Mouse (Mus musculus) embryonic facial prominence, embryonic 15.5 days (tissue): ENCODE results near the gene Mapkap1. TPM values are rescaled to one million over a fixed set of nuclear protein-coding genes. Genes with fewer than 3 reads are reported as not detected.

Experiments
- ATAC-seq: fragments of 200-750 bp; cut with Nextera tagmentation; 2 replicates; pipeline ENCODE4 v1.8.0; 2017; ENCODE audit warnings: low read depth, moderate TSS enrichment; ENCODE audit not compliant: insufficient number of reproducible peaks, low FRiP score, low TSS enrichment
- H3K27ac ChIP-seq: fragments of 300-500 bp; sonication (generic); replicated peaks from 2 replicates; pipeline ENCODE4 v1.5.1; 2015; ENCODE audit warnings: mild to moderate bottlenecking, inconsistent platforms
- H3K27me3 ChIP-seq: fragments of 300-500 bp; sonication (generic); 2 replicates; pipeline ENCODE4 v1.6.1; 2015; ENCODE audit warnings: inconsistent platforms
- H3K36me3 ChIP-seq: fragments of 300-500 bp; sonication (generic); 2 replicates; pipeline ENCODE4 v1.6.1; 2015; ENCODE audit warnings: mild to moderate bottlenecking, inconsistent platforms
- H3K4me1 ChIP-seq: fragments of 300-500 bp; sonication (generic); 2 replicates; pipeline ENCODE4 v1.6.1; 2015; ENCODE audit warnings: inconsistent platforms
- H3K4me2 ChIP-seq: fragments of 300-500 bp; sonication (generic); replicated peaks from 2 replicates; pipeline ENCODE4 v1.6.1; 2015; ENCODE audit warnings: mild to moderate bottlenecking, inconsistent platforms
- H3K4me3 ChIP-seq: fragments of 300-500 bp; sonication (generic); replicated peaks from 2 replicates; pipeline ENCODE4 v1.5.1; 2015; ENCODE audit warnings: mild to moderate bottlenecking, inconsistent platforms
- H3K9ac ChIP-seq: fragments of 300-500 bp; sonication (generic); 2 replicates; pipeline ENCODE4 v1.6.1; 2015; ENCODE audit warnings: inconsistent platforms
- H3K9me3 ChIP-seq: fragments of 300-500 bp; sonication (generic); replicated peaks from 2 replicates; pipeline ENCODE4 v1.6.1; 2016; ENCODE audit warnings: inconsistent platforms
- WGBS: fragments of 180-500 bp; shearing (Covaris S2); methylation state at CpG from one replicate; pipeline ENCODE4 v1.1.7; 2015; 5-methylcytosine and 5-hydroxymethylcytosine counted together
- polyA plus RNA-seq: library from polyadenylated mRNA; unstranded; fragments of >200 nt; fragmentation: Nextera tagmentation; extraction: Ambion mirVana; gene quantifications from 2 replicates; pipeline ENCODE4 v1.2.1, GENCODE M21; 2015

Mapkap1 gene
- polyA plus RNA-seq, 1 experiment from 2014 or later, result 104 TPM

DNA sequence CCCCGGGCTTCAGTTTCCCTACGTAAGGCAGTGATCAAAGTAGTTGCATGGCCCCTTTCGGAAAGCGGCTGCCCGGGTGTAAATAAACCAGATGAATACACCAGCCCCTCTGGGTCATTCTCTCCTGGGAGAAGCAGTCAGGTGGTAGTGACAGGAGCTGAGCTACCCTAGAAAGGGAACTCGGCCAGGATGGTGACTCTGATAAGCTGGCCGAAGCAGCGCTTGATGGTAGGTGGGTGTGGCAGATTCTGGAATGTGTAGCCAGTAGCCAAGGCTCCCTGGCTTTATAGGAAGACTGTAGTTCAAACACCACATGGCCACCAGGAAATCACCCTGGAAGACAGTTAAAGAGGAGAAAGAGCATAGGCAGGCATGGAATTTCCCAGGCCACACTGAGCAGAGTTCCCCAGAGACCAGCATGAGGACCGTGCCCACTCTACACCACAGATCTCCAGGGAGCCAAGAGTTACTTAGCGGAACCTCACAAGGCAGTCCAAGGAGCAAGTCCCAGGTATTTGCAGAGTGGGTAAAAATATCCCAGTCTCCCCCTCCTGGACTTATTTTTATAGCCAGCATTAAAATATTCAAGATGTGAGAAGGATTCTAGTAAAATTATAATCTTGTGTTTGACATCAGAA, 214.3 kb downstream of the Mapkap1 start:
- 70% methylated on average over 10 of the region's 10 CpGs for WGBS

DNA sequence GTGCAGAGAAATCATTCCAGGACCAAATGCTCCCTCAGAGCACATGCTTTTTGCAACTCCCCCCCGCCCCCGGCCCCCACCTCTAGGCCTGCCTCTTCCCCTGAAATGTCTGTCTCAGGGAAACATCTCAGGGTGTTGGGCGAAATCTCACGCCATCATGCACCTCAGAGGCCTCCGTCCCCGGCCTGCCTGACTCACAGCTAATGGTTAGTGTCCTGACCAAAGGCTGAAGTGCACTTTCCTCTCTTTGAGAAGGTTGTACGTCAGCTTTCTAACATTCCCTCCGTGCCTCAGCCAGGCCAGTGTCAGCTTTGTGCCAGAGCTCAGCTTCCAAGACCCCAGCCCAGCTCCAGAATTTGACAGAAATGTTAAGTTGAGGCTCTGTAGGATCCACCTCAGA, 214.9 kb downstream of the Mapkap1 start:
- H3K4me2 ChIP-seq, result no peak overlapping the region
- no peak overlapping the region for H3K27ac ChIP-seq
- no peaks in the 10 kb centered on the region for H3K9me3 ChIP-seq
- no peak for ATAC-seq
- H3K4me3 ChIP-seq, result no peak overlapping the region
- 91% methylated on average over 8 of the region's 8 CpGs for WGBS
- H3K36me3 ChIP-seq, result peaks cover 18% of the 10 kb centered on the region
- H3K27me3 ChIP-seq, result no peaks in the 10 kb centered on the region
- H3K4me1 ChIP-seq, result peaks cover 8% of the 10 kb centered on the region; the same call in 1 of the 2 replicates
- no peak overlapping the region for H3K9ac ChIP-seq

More for the DNA sequence above, 214.3 kb downstream of the Mapkap1 start:
- Histone ChIP-seq H3K9me3 (no peaks in the 10 kb centered on the region), H3K27me3 (no peaks in the 10 kb centered on the region), H3K27ac (no peak overlapping the region), H3K36me3 (peaks cover 18% of the 10 kb centered on the region), H3K4me3 (no peak overlapping the region), H3K4me1 (peaks cover 8% of the 10 kb centered on the region; the same call in 1 of the 2 replicates), H3K4me2 (no peak overlapping the region), H3K9ac (no peak overlapping the region)
- ATAC-seq, result no peak

DNA sequence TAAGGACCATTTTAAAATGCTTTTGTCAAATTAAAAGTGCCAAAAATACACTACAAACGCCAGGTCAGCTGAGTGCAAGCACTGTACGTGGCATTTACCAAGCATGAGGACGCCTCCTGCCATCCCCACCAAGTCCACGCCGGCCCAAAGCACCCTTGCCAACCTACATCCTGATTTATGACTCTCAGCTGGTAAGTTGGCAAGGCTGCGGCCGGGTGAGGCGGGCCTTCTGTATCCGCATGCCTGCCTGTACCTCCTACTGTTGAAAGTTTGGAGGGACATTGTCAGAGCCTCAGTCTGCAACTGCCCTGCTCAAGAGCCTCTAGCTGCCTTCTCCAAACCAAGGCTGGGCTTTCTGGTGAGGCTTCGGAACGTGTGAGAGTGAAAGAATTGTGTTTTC, 215.9 kb downstream of the Mapkap1 start:
- Histone ChIP-seq H3K4me2 (no peak overlapping the region), H3K9ac (no peak overlapping the region), H3K4me1 (peaks cover 15% of the 10 kb centered on the region), H3K36me3 (peaks cover 18% of the 10 kb centered on the region), H3K9me3 (no peaks in the 10 kb centered on the region), H3K27ac (no peak overlapping the region), H3K4me3 (no peak overlapping the region), H3K27me3 (no peaks in the 10 kb centered on the region)
- no peak for ATAC-seq
- WGBS, result 87% methylated on average over 11 of the region's 11 CpGs

DNA sequence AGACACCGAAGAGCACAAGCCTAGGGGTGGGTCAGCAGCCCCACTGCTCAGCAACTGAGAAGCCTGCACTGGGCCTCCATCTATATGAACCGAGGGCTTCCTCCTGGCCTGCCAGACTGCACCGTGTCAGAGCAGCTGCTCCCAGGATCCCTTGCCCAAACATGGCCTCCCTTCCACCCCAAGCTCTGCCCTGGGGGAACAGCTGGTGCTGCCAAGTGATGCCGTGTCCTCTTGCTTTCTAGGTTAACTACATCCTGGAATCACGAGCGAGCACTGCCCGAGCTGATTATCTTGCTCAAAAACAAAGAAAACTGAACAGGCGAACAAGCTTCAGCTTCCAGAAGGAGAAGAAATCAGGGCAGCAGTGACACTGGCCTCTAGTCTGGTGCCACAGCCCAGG, 216.6 kb downstream of the Mapkap1 start:
- Histone ChIP-seq H3K9me3 (no peaks in the 10 kb centered on the region), H3K36me3 (peaks cover 18% of the 10 kb centered on the region), H3K4me1 (peaks cover 20% of the 10 kb centered on the region), H3K27ac (no peak overlapping the region), H3K4me3 (no peak overlapping the region), H3K27me3 (no peaks in the 10 kb centered on the region), H3K9ac (no peak overlapping the region), H3K4me2 (no peak overlapping the region)
- no peak for ATAC-seq
- 68% methylated on average over 8 of the region's 8 CpGs for WGBS

DNA sequence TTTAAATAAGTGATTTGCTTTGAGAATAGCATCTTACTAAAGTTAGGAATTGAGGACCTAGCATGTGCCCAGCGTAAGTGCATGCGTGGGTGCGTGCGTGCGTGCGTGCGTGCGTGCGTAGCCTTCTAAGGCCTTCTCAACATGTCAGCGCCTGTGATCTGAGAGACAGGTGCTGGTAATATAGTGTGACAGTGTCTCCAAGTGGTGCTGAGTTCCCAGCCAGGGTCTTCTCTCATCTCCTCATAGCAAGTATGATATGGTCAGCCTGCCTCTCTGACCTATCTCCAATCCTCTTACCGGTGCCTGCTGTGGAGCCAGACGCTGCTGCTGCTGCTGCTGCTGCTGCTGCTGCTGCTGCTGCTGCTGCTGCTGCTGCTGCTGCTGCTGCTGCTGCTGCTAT, 217.5 kb downstream of the Mapkap1 start:
- H3K36me3 ChIP-seq, result peaks cover 18% of the 10 kb centered on the region
- H3K9ac ChIP-seq, result no peak overlapping the region
- H3K4me2 ChIP-seq, result no peak overlapping the region
- 89% methylated on average over 12 of the region's 12 CpGs for WGBS
- no peak overlapping the region for H3K4me3 ChIP-seq
- H3K4me1 ChIP-seq, result peaks cover 21% of the 10 kb centered on the region
- no peaks in the 10 kb centered on the region for H3K27me3 ChIP-seq
- no peak for ATAC-seq
- H3K27ac ChIP-seq, result no peak overlapping the region
- no peaks in the 10 kb centered on the region for H3K9me3 ChIP-seq

DNA sequence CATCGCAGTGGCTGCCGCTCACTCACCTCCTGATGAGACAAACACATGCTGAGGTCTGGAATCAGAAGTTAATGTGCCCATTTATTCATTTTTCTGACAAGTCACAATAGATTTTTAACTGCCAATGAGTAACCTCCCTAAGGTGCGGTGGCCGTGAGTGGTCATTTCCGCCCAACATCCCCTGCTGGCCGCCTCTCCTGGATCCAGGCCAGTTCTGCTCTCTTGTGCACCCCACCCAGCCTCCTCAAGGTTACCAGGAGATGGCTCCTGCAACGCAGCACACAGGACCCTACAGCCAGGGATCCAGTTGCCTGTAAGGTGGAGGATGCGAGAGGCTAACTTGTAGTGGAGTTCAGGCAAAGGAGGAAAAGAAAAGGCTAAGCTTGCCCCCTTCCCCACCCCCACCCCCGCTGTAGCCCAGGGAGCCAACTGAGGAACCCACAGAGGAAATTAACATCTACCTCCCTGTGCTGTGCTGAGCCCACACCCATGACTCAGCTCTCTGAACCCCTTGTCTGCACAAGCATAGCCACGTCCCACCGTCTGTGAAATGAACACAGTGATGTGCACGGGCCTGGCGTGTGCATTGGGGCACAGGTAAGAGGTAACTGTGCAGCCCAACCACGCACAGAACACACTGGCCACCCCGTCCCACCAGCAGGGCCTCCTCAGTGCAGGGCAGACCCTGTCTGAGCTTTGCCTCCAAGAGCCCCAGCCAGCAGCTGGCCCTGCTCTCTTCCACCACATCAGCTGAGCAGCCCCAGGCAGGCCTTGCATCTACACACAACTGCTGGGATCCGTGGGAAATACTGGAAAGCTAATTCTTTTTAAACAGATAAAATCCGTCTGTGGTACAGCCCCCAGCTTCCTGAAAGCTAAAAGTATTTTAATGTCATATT, 221.0 kb downstream of the Mapkap1 start:
- peak; percentile 60 for ATAC-seq
- 56% methylated on average over 17 of the region's 17 CpGs for WGBS

DNA sequence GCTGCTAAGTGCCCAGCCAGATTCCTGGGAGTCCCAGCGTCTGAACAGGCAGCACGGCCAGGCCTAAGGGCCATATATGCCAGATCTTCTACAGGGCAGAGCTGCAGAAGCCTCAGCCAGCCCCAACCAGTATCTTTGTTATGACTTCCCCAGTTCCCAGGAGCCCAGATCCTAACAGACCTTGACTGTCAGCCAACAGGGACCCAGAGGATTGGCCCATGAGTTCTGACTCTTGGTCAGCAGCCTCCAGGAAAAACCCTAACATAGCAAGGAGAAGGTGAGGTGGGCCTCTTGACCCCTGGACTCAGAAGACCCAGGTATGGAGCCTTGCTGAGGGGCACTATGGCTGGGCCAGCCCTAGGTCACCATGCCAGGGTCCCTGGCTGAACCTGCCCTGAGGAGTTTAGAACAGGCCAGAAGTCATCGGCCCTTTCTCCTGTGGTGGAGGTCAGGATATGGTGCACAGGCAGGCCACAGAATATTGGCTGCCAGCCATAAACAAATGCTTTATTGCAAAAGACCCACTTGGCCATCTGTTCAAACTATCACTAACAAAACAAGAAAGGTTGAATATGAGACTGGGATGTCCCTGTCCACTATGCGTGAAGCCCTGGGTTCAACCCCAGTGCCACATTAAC, 222.5 kb downstream of the Mapkap1 start:
- H3K4me2 ChIP-seq, result no peak overlapping the region
- H3K27me3 ChIP-seq, result no peaks in the 10 kb centered on the region
- no peak for ATAC-seq
- no peak overlapping the region for H3K9ac ChIP-seq
- H3K27ac ChIP-seq, result 0 out of 2 replicates have a peak overlapping the region, but pooled peaks have one; percentile 13
- no peaks in the 10 kb centered on the region for H3K9me3 ChIP-seq
- peaks cover 17% of the 10 kb centered on the region for H3K4me1 ChIP-seq
- WGBS, result 76% methylated on average over 4 of the region's 4 CpGs
- no peak overlapping the region for H3K4me3 ChIP-seq
- H3K36me3 ChIP-seq, result peaks cover 11% of the 10 kb centered on the region; the same call in 1 of the 2 replicates

More for the DNA sequence above, 221.0 kb downstream of the Mapkap1 start:
- Histone ChIP-seq H3K36me3 (peaks cover 18% of the 10 kb centered on the region), H3K4me2 (no peak overlapping the region), H3K4me1 (peaks cover 17% of the 10 kb centered on the region), H3K27ac (0 out of 2 replicates have a peak overlapping the region, but pooled peaks have one; percentile 34), H3K4me3 (no peak overlapping the region), H3K9me3 (no peaks in the 10 kb centered on the region), H3K9ac (no peak overlapping the region), H3K27me3 (no peaks in the 10 kb centered on the region)

DNA sequence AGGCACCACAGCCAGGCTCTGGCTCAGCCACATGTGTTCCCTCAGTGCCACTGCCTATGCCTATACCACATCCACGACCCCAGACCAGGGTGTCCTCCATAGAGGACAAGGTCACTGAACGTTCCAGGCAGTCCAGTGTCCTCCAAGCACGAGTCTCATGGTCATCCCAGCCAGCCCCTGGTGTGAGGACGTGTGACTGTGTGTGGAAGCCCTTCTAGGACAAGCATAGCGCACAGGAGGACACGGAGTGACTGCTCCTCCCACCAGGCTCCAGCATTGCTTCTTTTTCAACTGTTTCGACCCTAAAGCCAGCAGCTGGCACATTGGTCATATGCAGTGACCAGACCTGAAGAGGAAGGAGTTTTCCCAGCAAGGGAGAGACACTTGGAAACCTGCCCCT, 223.2 kb downstream of the Mapkap1 start:
- H3K27ac ChIP-seq, result no peak overlapping the region
- H3K4me3 ChIP-seq, result no peak overlapping the region
- H3K27me3 ChIP-seq, result no peaks in the 10 kb centered on the region
- peaks cover 17% of the 10 kb centered on the region for H3K4me1 ChIP-seq
- H3K9me3 ChIP-seq, result no peaks in the 10 kb centered on the region
- H3K9ac ChIP-seq, result no peak overlapping the region
- WGBS, result 79% methylated on average over 7 of the region's 7 CpGs
- no peak overlapping the region for H3K4me2 ChIP-seq
- H3K36me3 ChIP-seq, result peaks cover 8% of the 10 kb centered on the region; the same call in 1 of the 2 replicates
- no peak for ATAC-seq

DNA sequence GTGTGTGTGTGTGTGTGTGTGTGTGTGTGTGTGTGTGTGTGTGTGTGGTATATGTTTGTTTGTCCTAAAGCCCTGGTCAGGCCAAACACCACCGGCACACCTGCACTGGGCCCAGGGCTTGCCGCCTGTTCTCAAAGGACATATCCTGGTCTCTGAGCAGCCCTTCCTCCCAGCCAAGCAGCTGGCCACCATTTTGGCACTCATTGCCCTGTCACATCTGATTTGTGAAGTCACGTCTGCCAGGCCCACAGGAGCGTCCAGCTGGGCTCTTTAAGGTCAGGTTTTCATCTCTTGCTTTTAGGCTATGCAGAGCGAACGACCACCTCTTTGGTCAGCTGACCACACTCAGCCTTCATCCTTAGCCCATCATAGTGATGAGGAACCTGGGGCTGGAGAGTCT, 223.9 kb downstream of the Mapkap1 start:
- Histone ChIP-seq H3K4me3 (no peak overlapping the region), H3K9ac (no peak overlapping the region), H3K27me3 (no peaks in the 10 kb centered on the region), H3K9me3 (no peaks in the 10 kb centered on the region), H3K27ac (no peak overlapping the region), H3K4me2 (no peak overlapping the region), H3K36me3 (peaks cover 4% of the 10 kb centered on the region; the same call in 1 of the 2 replicates), H3K4me1 (peaks cover 17% of the 10 kb centered on the region)
- no peak for ATAC-seq
- 70% methylated on average over 6 of the region's 6 CpGs for WGBS

DNA sequence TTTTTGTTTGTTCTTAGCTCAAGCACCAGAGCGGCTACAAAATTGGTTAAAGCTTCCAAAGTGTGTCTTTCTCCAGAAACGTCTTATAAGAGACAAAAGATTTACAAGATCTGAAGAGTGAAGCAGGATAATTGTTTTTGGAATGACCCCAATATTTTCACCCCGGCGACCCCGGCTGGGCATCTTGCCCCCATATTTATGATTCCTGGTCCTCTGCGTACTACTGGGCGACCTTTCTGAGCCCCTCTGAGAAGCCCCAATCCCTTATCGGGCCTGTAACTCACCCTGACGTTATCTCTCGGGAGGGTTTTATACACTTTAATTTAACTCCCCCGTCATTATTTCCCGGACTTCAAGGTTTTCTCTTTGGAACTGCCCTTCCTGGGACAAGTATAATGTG, 225.5 kb downstream of the Mapkap1 start:
- Histone ChIP-seq H3K27ac (no peak overlapping the region), H3K36me3 (no peaks in the 10 kb centered on the region), H3K4me2 (no peak overlapping the region), H3K4me1 (peaks cover 17% of the 10 kb centered on the region), H3K9me3 (no peaks in the 10 kb centered on the region), H3K27me3 (no peaks in the 10 kb centered on the region), H3K9ac (no peak overlapping the region), H3K4me3 (no peak overlapping the region)
- no peak for ATAC-seq
- 77% methylated on average over 12 of the region's 12 CpGs for WGBS
